Mouse (Mus musculus): ENCODE measurements around the gene Sympk. TPM values are rescaled to one million over a fixed set of nuclear protein-coding genes. Genes with fewer than 3 reads are reported as not detected.

Sympk gene
- polyA plus RNA-seq, 1 experiment from 2014 or later, result 23.8 TPM

- DNase-seq (ENCODE audit: low spot score), result no peak
- WGBS, result 54% methylated on average over 6 of the region's 7 CpGs
- no peak overlapping the region for H3K27ac ChIP-seq (replicated peaks; ENCODE audit: low read depth, low read length)
Measured at GRCm38 (mm10) chr7:19098811-19099210, 74.6 kb downstream of the Sympk start.

GRCm38 (mm10) chr7:19100290-19100689 is 76.1 kb downstream of the Sympk start:
- H3K27me3 ChIP-seq (replicated peaks; ENCODE audit: control insufficient read depth, insufficient read depth, low read length), result no peaks in the 10 kb centered on the region
- DNase-seq (ENCODE audit: low spot score) (no peak), ATAC-seq (ENCODE audit: low read depth) (no peak)
- no peak overlapping the region for H3K4me3 ChIP-seq (ENCODE audit: low read depth, low read length)
- H3K27ac ChIP-seq (replicated peaks; ENCODE audit: low read depth, low read length), result no peak overlapping the region
- H3K4me2 ChIP-seq (ENCODE audit: low read depth, low read length), result no peak overlapping the region
- H3K4me1 ChIP-seq (ENCODE audit: control insufficient read depth, insufficient read depth, low read length), result peaks cover 17% of the 10 kb centered on the region
- WGBS, result 93% methylated on average over 1 of the region's 1 CpGs
- H3K9me3 ChIP-seq (ENCODE audit: control insufficient read depth, low read length), result no peaks in the 10 kb centered on the region
- peaks cover 16% of the 10 kb centered on the region; the same call in 1 of the 2 replicates for H3K36me3 ChIP-seq (ENCODE audit: control insufficient read depth, insufficient read depth, low read length)
- H3K9ac ChIP-seq (ENCODE audit: low read depth, low read length), result no peak overlapping the region

More at GRCm38 (mm10) chr7:19098811-19099210, 74.6 kb downstream of the Sympk start:
- no peak overlapping the region for H3K9ac ChIP-seq (ENCODE audit: low read depth, low read length)
- H3K27me3 ChIP-seq (replicated peaks; ENCODE audit: control insufficient read depth, insufficient read depth, low read length), result no peaks in the 10 kb centered on the region
- ATAC-seq (ENCODE audit: low read depth), result no peak
- peaks cover 17% of the 10 kb centered on the region for H3K4me1 ChIP-seq (ENCODE audit: control insufficient read depth, insufficient read depth, low read length)
- H3K4me3 ChIP-seq (ENCODE audit: low read depth, low read length), result no peak overlapping the region
- H3K9me3 ChIP-seq (ENCODE audit: control insufficient read depth, low read length), result no peaks in the 10 kb centered on the region
- no peak overlapping the region for H3K4me2 ChIP-seq (ENCODE audit: low read depth, low read length)
- peaks cover 16% of the 10 kb centered on the region; the same call in 1 of the 2 replicates for H3K36me3 ChIP-seq (ENCODE audit: control insufficient read depth, insufficient read depth, low read length)

- ATAC-seq (ENCODE audit: low read depth), result no peak
- H3K9me3 ChIP-seq (ENCODE audit: control insufficient read depth, low read length), result no peaks in the 10 kb centered on the region
- no peaks in the 10 kb centered on the region for H3K36me3 ChIP-seq (ENCODE audit: control insufficient read depth, insufficient read depth, low read length)
- DNase-seq (ENCODE audit: low spot score), result no peak
- no peak overlapping the region for H3K9ac ChIP-seq (ENCODE audit: low read depth, low read length)
- H3K27ac ChIP-seq (replicated peaks; ENCODE audit: low read depth, low read length), result no peak overlapping the region
- no peaks in the 10 kb centered on the region for H3K27me3 ChIP-seq (replicated peaks; ENCODE audit: control insufficient read depth, insufficient read depth, low read length)
- H3K4me1 ChIP-seq (ENCODE audit: control insufficient read depth, insufficient read depth, low read length), result no peaks in the 10 kb centered on the region
- no peak overlapping the region for H3K4me3 ChIP-seq (ENCODE audit: low read depth, low read length)
- H3K4me2 ChIP-seq (ENCODE audit: low read depth, low read length), result no peak overlapping the region
Measured at GRCm38 (mm10) chr7:19103741-19104140, 79.6 kb downstream of the Sympk start.

Small RNAs within 50 kb of the gene (microRNA-seq; reads per million reads assigned to microRNA genes)
- 1.3 reads per million for gene Mir3100 (ENCODE audit: borderline number of aligned reads)

Other genes with a start within 250 kb of the Sympk start
- gene Psg19, start 225.9 kb upstream of the Sympk start, polyA plus RNA-seq (2014; fragmentation: Nextera tagmentation; extraction: Ambion mirVana), result not detected in 2 replicates
- 0.10 TPM in 1 of 2 replicates, not detected in the other for gene Psg17, start 202.8 kb upstream of the Sympk start, polyA plus RNA-seq (2014; fragmentation: Nextera tagmentation; extraction: Ambion mirVana)
- gene Mill2, start 184.4 kb upstream of the Sympk start, polyA plus RNA-seq (2014; fragmentation: Nextera tagmentation; extraction: Ambion mirVana), result 0.52 and 0.58 TPM in 2 replicates
- 5.3 and 10.0 TPM in 2 replicates for gene Pglyrp1, start 153.0 kb upstream of the Sympk start, polyA plus RNA-seq (2014; fragmentation: Nextera tagmentation; extraction: Ambion mirVana)
- 19.4 and 22.5 TPM in 2 replicates for gene Ccdc61, start 114.0 kb upstream of the Sympk start, polyA plus RNA-seq (2014; fragmentation: Nextera tagmentation; extraction: Ambion mirVana)
- gene Nova2, start 98.5 kb upstream of the Sympk start, polyA plus RNA-seq (2014; fragmentation: Nextera tagmentation; extraction: Ambion mirVana), result 0.79 and 0.81 TPM in 2 replicates
- gene Nanos2, start 37.0 kb upstream of the Sympk start, polyA plus RNA-seq (2014; fragmentation: Nextera tagmentation; extraction: Ambion mirVana), result not detected in 2 replicates
- gene Mypop, start 33.1 kb upstream of the Sympk start, polyA plus RNA-seq (2014; fragmentation: Nextera tagmentation; extraction: Ambion mirVana), result 4.0 and 4.2 TPM in 2 replicates
- 26.6 and 27.4 TPM in 2 replicates for gene Irf2bp1, start 20.3 kb upstream of the Sympk start, polyA plus RNA-seq (2014; fragmentation: Nextera tagmentation; extraction: Ambion mirVana)
- gene Foxa3, start 839 bp upstream of the Sympk start, polyA plus RNA-seq (2014; fragmentation: Nextera tagmentation; extraction: Ambion mirVana), result 0.56 and 1.6 TPM in 2 replicates
- gene Rsph6a, start 30.3 kb downstream of the Sympk start, polyA plus RNA-seq (2014; fragmentation: Nextera tagmentation; extraction: Ambion mirVana), result not detected in 2 replicates
- gene Dmwd, start 51.9 kb downstream of the Sympk start, polyA plus RNA-seq (2014; fragmentation: Nextera tagmentation; extraction: Ambion mirVana), result 20.2 and 22.6 TPM in 2 replicates
- 43.3 and 58.2 TPM in 2 replicates for gene Dmpk, start 59.5 kb downstream of the Sympk start, polyA plus RNA-seq (2014; fragmentation: Nextera tagmentation; extraction: Ambion mirVana)
- 13.4 and 16.3 TPM in 2 replicates for gene Six5, start 70.2 kb downstream of the Sympk start, polyA plus RNA-seq (2014; fragmentation: Nextera tagmentation; extraction: Ambion mirVana)
- 1.7 and 2.6 TPM in 2 replicates for gene Gm4969, start 94.0 kb downstream of the Sympk start, polyA plus RNA-seq (2014; fragmentation: Nextera tagmentation; extraction: Ambion mirVana)
- gene Fbxo46, start 95.5 kb downstream of the Sympk start, polyA plus RNA-seq (2014; fragmentation: Nextera tagmentation; extraction: Ambion mirVana), result 9.1 and 9.2 TPM in 2 replicates
- 11.1 and 13.2 TPM in 2 replicates for gene Qpctl, start 124.9 kb downstream of the Sympk start, polyA plus RNA-seq (2014; fragmentation: Nextera tagmentation; extraction: Ambion mirVana)
- 130 and 131 TPM in 2 replicates for gene Snrpd2, start 125.3 kb downstream of the Sympk start, polyA plus RNA-seq (2014; fragmentation: Nextera tagmentation; extraction: Ambion mirVana)
- 0.37 and 0.60 TPM in 2 replicates for gene Gipr, start 141.8 kb downstream of the Sympk start, polyA plus RNA-seq (2014; fragmentation: Nextera tagmentation; extraction: Ambion mirVana)
- gene Eml2, start 152.0 kb downstream of the Sympk start, polyA plus RNA-seq (2014; fragmentation: Nextera tagmentation; extraction: Ambion mirVana), result 3.6 and 4.2 TPM in 2 replicates
- 1.7 and 2.3 TPM in 2 replicates for gene Gpr4, start 188.2 kb downstream of the Sympk start, polyA plus RNA-seq (2014; fragmentation: Nextera tagmentation; extraction: Ambion mirVana)
- 29.7 and 30.2 TPM in 2 replicates for gene Opa3, start 204.0 kb downstream of the Sympk start, polyA plus RNA-seq (2014; fragmentation: Nextera tagmentation; extraction: Ambion mirVana)
- gene Vasp, start 247.4 kb downstream of the Sympk start, polyA plus RNA-seq (2014; fragmentation: Nextera tagmentation; extraction: Ambion mirVana), result 70.0 and 70.7 TPM in 2 replicates

Data from embryonic facial prominence, embryonic 14.5 days (tissue).